Mouse (Mus musculus): ENCODE data around the gene Tomm70a. TPM values are rescaled to one million over a fixed set of nuclear protein-coding genes. Genes with fewer than 3 reads are reported as not detected.

The Tomm70a gene
- 58.9 and 82.6 TPM in 2 replicates for polyA plus RNA-seq (2012)

- no peak for TF ChIP-seq GATA1 (IDR thresholded peaks at IDR 0.05; ENCODE audit: low read length)
These were observed at the start of gene Tomm70a for GRCm38 (mm10) chr16:57120913-57121815. Tomm70a (plus strand) TSS chr16:57121703.

GRCm38 (mm10) chr16:57075986-57076385 lies 45.5 kb upstream of the Tomm70a start:
- no peak for TF ChIP-seq GATA1 (IDR thresholded peaks at IDR 0.05; ENCODE audit: low read length)

GRCm38 (mm10) chr16:57079577-57079976 lies 41.9 kb upstream of the Tomm70a start:
- no peak for TF ChIP-seq GATA1 (IDR thresholded peaks at IDR 0.05; ENCODE audit: low read length)

GRCm38 (mm10) chr16:57092460-57092859 lies 29.0 kb upstream of the Tomm70a start:
- no peak for TF ChIP-seq GATA1 (IDR thresholded peaks at IDR 0.05; ENCODE audit: low read length)

- TF ChIP-seq GATA1 (IDR thresholded peaks at IDR 0.05; ENCODE audit: low read length), result no peak
These were observed 28.4 kb upstream of the Tomm70a start for GRCm38 (mm10) chr16:57092911-57093605.

GRCm38 (mm10) chr16:57098468-57099144 lies 22.9 kb upstream of the Tomm70a start:
- no peak for TF ChIP-seq GATA1 (IDR thresholded peaks at IDR 0.05; ENCODE audit: low read length)

- TF ChIP-seq GATA1 (IDR thresholded peaks at IDR 0.05; ENCODE audit: low read length), result no peak
These were observed 21.8 kb upstream of the Tomm70a start for GRCm38 (mm10) chr16:57099572-57100237.

GRCm38 (mm10) chr16:57101174-57101573 lies 20.3 kb upstream of the Tomm70a start:
- TF ChIP-seq GATA1 (IDR thresholded peaks at IDR 0.05; ENCODE audit: low read length), result no peak

GRCm38 (mm10) chr16:57106185-57106960 lies 15.1 kb upstream of the Tomm70a start:
- no peak for TF ChIP-seq GATA1 (IDR thresholded peaks at IDR 0.05; ENCODE audit: low read length)

- TF ChIP-seq GATA1 (IDR thresholded peaks at IDR 0.05; ENCODE audit: low read length), result no peak
These were observed 5.4 kb upstream of the Tomm70a start for GRCm38 (mm10) chr16:57116066-57116465.

GRCm38 (mm10) chr16:57117562-57117961 lies 3.9 kb upstream of the Tomm70a start:
- no peak for TF ChIP-seq GATA1 (IDR thresholded peaks at IDR 0.05; ENCODE audit: low read length)

- no peak for TF ChIP-seq GATA1 (IDR thresholded peaks at IDR 0.05; ENCODE audit: low read length)
These were observed 413 bp downstream of the Tomm70a start for GRCm38 (mm10) chr16:57121816-57122415.

GRCm38 (mm10) chr16:57122682-57123445 lies 1.4 kb downstream of the Tomm70a start:
- TF ChIP-seq GATA1 (IDR thresholded peaks at IDR 0.05; ENCODE audit: low read length), result no peak

Data from G1E-ER4 (cell line).